Mouse (Mus musculus): ENCODE measurements around the gene Nrxn3.

- TF ChIP-seq GATA1 (IDR thresholded peaks at IDR 0.05; ENCODE audit: borderline replicate concordance, low read length) = no peak
- TF ChIP-seq FLI1 (IDR thresholded peaks at IDR 0.05; ENCODE audit: low read length) = no peak
Measured at GRCm38 (mm10) chr12:89933630-89934029, 1211.0 kb downstream of the Nrxn3 start.
